Mouse (Mus musculus) ES-E14 (cell line): ENCODE data around the gene Tnnt2.

Source experiments
- HCFC1 ChIP-seq: IDR thresholded peaks from 2 replicates; pipeline ENCODE4 v1.6.1; 2012; ENCODE audit warnings: low read length, inconsistent platforms, borderline replicate concordance; ENCODE audit not compliant: insufficient read depth
- ZNF384 ChIP-seq: IDR thresholded peaks from 2 replicates; pipeline ENCODE4 v1.6.1; 2012; ENCODE audit warnings: low read depth, low read length, inconsistent platforms

- TF ChIP-seq HCFC1 = no peak
- TF ChIP-seq ZNF384 = no peak
Observed at GRCm38 (mm10) chr1:135794216-135795134, 41.7 kb upstream of the Tnnt2 start.
